Mouse (Mus musculus): ENCODE data around the gene Ankfy1. TPM values are rescaled to one million over a fixed set of nuclear protein-coding genes. Genes with fewer than 3 reads are reported as not detected.

Gene Ankfy1
- polyA plus RNA-seq (2014; fragmentation: Illumina TruSeq; extraction: RNeasy Lipid Tissue Mini Kit (QIAGEN cat#74804); ENCODE audit: low read depth, low replicate concordance): 29.6 TPM

DNA sequence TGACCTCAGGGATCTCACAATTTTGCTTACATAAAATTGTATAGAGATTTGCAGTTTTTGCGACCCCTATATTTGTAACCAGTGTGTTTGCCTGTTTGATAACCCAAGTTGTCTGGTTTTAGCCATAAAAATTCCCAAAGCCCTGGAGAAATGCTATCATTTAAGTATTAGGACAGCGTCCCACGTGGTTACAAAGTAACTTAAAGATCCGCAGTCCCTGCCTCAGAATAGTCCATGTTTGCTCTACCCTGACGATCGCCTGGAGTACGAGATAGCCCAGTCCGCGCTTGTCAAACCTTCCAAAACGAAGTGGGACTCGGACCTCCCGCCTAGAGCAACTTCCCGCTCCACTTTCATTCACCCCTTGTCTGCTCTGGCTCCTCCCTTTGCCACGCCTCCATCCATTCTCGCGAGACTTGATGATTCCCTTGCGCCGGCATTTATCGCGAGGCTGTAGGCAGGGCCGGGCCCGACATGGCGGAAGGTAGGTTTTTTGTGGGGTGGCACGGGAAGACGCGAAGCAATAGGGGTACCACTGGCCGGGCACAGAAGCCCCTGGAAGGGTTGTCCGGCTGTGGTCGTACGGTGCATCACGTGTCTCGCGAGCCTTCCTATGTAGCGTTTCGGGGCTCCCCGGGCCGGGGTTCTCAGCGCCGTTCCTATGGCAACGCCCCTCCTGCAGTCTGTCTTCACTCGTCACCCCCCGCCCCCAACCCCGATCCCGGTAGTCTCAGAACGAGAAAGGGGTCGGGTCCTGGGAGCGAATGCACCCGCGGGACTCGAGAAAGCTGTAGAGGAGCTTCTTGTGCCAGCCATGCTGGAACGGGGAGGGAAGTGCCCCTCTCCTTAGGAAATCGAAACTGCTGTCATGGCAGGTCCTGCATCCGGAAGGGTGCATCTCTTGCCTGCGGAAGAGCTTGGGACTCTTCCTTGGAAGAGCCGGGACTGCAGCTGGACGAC is at the start of gene Ankfy1:
Gene Ankfy1, plus strand, starts transcription at position 456 of the 960 bp plus-strand sequence.

DNA sequence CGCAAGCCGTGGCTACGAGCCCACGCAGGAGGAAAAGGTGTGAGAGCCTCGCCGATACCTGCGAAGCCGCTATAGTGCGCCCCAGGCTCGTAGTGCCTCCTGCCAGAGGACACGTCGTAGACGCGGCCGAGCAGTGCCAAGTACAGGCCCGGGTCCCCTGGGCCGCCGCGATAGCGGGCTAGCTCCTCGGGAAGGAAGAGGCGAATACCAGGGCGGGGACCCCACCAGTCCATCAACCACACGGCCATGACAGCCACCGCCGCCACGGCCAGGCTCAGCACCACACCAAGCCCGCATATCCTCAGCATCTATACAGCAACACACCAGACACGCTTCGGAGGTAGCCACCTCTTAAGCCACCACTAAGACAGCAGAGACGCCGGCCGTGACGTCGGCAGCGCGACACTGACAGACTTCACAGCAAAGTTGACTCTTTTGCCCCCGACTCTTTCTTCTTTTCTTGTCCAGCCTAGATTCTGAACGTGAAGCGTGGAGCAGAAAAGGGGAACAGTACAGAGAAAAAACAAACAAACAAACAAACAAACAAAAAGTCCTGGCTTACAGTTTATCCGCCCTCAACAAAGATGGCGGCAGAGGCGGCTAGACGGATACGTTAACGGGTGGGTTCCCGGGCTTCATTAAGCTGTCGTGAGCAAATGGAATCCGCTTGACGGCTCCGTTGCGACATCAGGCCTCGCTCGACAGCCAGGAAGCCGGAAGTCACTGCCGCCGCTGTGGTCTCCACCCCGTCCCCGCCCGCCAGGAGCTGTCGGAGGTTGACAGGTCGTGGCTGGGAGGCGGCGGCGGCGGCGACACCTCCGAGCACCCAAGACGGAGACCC is 105.9 kb downstream of the Ankfy1 start, which contains the start of the genes Cyb5d2 and Zzef1:
Gene Cyb5d2, minus strand, starts transcription at position 688 of the 841 bp plus-strand sequence.
Gene Zzef1, plus strand, starts transcription at position 772 of the 841 bp plus-strand sequence.

Other genes starting within 250 kb of the Ankfy1 start
- 19.9 TPM for gene Mybbp1a, start 248.7 kb upstream of the Ankfy1 start, polyA plus RNA-seq (2014; fragmentation: Illumina TruSeq; extraction: RNeasy Lipid Tissue Mini Kit (QIAGEN cat#74804); ENCODE audit: low read depth, low replicate concordance)
- 6.8 TPM for gene Spns2, start 200.1 kb upstream of the Ankfy1 start, polyA plus RNA-seq (2014; fragmentation: Illumina TruSeq; extraction: RNeasy Lipid Tissue Mini Kit (QIAGEN cat#74804); ENCODE audit: low read depth, low replicate concordance)
- gene Spns3, start 139.5 kb upstream of the Ankfy1 start, polyA plus RNA-seq (2014; fragmentation: Illumina TruSeq; extraction: RNeasy Lipid Tissue Mini Kit (QIAGEN cat#74804); ENCODE audit: low read depth, low replicate concordance): 0.73 TPM
- gene Ube2g1, start 82.7 kb upstream of the Ankfy1 start, polyA plus RNA-seq (2014; fragmentation: Illumina TruSeq; extraction: RNeasy Lipid Tissue Mini Kit (QIAGEN cat#74804); ENCODE audit: low read depth, low replicate concordance): 115 TPM
- 16.9 TPM for gene Cyb5d2, start 106.1 kb downstream of the Ankfy1 start, polyA plus RNA-seq (2014; fragmentation: Illumina TruSeq; extraction: RNeasy Lipid Tissue Mini Kit (QIAGEN cat#74804); ENCODE audit: low read depth, low replicate concordance)
- gene Zzef1, start 106.2 kb downstream of the Ankfy1 start, polyA plus RNA-seq (2014; fragmentation: Illumina TruSeq; extraction: RNeasy Lipid Tissue Mini Kit (QIAGEN cat#74804); ENCODE audit: low read depth, low replicate concordance): 11.2 TPM